Mouse (Mus musculus) embryonic facial prominence, embryonic 15.5 days (tissue): ENCODE data around the gene Mdm2. TPM values are rescaled to one million over a fixed set of nuclear protein-coding genes. Genes with fewer than 3 reads are reported as not detected.
A peak's percentile ranks its signal among the peaks of the same experiment; 100 is the strongest.
"Not testable (repeated sequence)": the region's sequence is repeated elsewhere in the genome, so short reads cannot be mapped to it uniquely, and the experiment has no call there.

ENCODE experiments used
- ATAC-seq: fragments of 200-750 bp; cut with Nextera tagmentation; 2 replicates; pipeline ENCODE4 v1.8.0; 2017; ENCODE audit warnings: low read depth, moderate TSS enrichment; ENCODE audit not compliant: insufficient number of reproducible peaks, low FRiP score, low TSS enrichment
- H3K27ac ChIP-seq: fragments of 300-500 bp; sonication (generic); replicated peaks from 2 replicates; pipeline ENCODE4 v1.5.1; 2015; ENCODE audit warnings: mild to moderate bottlenecking, inconsistent platforms
- H3K27me3 ChIP-seq: fragments of 300-500 bp; sonication (generic); 2 replicates; pipeline ENCODE4 v1.6.1; 2015; ENCODE audit warnings: inconsistent platforms
- H3K36me3 ChIP-seq: fragments of 300-500 bp; sonication (generic); 2 replicates; pipeline ENCODE4 v1.6.1; 2015; ENCODE audit warnings: mild to moderate bottlenecking, inconsistent platforms
- H3K4me1 ChIP-seq: fragments of 300-500 bp; sonication (generic); 2 replicates; pipeline ENCODE4 v1.6.1; 2015; ENCODE audit warnings: inconsistent platforms
- H3K4me2 ChIP-seq: fragments of 300-500 bp; sonication (generic); replicated peaks from 2 replicates; pipeline ENCODE4 v1.6.1; 2015; ENCODE audit warnings: mild to moderate bottlenecking, inconsistent platforms
- H3K4me3 ChIP-seq: fragments of 300-500 bp; sonication (generic); replicated peaks from 2 replicates; pipeline ENCODE4 v1.5.1; 2015; ENCODE audit warnings: mild to moderate bottlenecking, inconsistent platforms
- H3K9ac ChIP-seq: fragments of 300-500 bp; sonication (generic); 2 replicates; pipeline ENCODE4 v1.6.1; 2015; ENCODE audit warnings: inconsistent platforms
- H3K9me3 ChIP-seq: fragments of 300-500 bp; sonication (generic); replicated peaks from 2 replicates; pipeline ENCODE4 v1.6.1; 2016; ENCODE audit warnings: inconsistent platforms
- WGBS: fragments of 180-500 bp; shearing (Covaris S2); methylation state at CpG from one replicate; pipeline ENCODE4 v1.1.7; 2015; 5-methylcytosine and 5-hydroxymethylcytosine counted together
- polyA plus RNA-seq: library from polyadenylated mRNA; unstranded; fragments of >200 nt; fragmentation: Nextera tagmentation; extraction: Ambion mirVana; gene quantifications from 2 replicates; pipeline ENCODE4 v1.2.1, GENCODE M21; 2015

Mdm2 gene
- polyA plus RNA-seq, 1 experiment from 2014 or later, result 57.8 TPM

GRCm38 (mm10) chr10:117746297-117746883, 35.8 kb upstream of the Mdm2 start, which contains the start of gene Slc35e3:
TSS of gene Slc35e3 (minus strand) at chr10:117746365.
- no peaks in the 10 kb centered on the region for H3K9me3 ChIP-seq

DNA sequence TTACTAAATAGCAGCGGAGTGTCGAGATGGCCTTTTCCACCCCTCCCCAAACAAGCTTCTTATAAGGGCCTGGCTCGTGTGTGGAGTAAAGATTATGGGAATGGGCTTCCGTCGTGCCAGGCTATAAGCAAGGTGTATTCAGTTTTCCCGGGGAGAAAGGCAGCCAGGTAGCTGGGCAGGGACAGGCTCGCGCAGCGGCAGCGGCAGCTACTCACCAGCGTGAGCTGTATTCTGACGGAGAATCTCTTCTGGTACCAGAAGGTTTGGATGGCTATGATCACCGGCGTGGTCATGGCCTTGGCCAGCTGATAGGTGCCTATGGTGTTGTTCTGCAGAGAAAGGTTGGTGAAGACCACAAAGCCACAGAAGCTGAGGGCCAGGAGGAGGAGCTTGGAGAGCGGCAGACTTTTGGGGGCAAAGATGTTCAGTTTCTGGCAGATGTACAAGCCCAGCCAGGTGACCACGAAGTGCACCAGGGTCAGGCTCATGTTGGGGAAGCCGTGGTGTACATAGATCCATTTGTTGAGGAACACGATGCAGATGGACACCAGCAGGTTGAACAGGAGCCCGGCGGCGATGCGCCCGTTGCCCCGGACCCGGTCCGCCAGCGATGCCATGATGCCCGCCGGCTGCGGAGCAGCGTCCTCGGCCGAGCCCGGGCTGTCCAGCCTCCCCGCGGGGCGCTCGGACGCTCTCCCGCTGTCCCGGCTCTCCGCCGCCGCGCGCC, 35.2 kb upstream of the Mdm2 start:
- ATAC-seq, result 0 out of 2 replicates have a peak, but pooled peaks have one; percentile 31
- not testable (repeated sequence) for H3K9me3 ChIP-seq, H3K27me3 ChIP-seq, H3K4me1 ChIP-seq
- Histone ChIP-seq H3K4me2 (peak overlapping the region; percentile 80), H3K27ac (peak overlapping the region; percentile 84; the same call in 1 of the 2 replicates), H3K9ac (peak overlapping the region; percentile 47), H3K36me3 (peaks cover 19% of the 10 kb centered on the region), H3K4me3 (peak overlapping the region; percentile 52)
- WGBS, result 0% methylated on average over 20 of the region's 46 CpGs

More at GRCm38 (mm10) chr10:117746297-117746883, 35.8 kb upstream of the Mdm2 start, which contains the start of gene Slc35e3:
- Histone ChIP-seq H3K4me2 (peak within 1 kb of the TSS; percentile 80), H3K4me1 (peaks cover 8% of the 10 kb centered on the region), H3K4me3 (peak within 1 kb of the TSS; percentile 52), H3K36me3 (peaks cover 24% of the 10 kb centered on the region), H3K27ac (peak within 1 kb of the TSS; percentile 84), H3K27me3 (no peaks in the 10 kb centered on the region), H3K9ac (peak within 1 kb of the TSS; percentile 47)
- WGBS, result 13% methylated on average over 46 of the region's 46 CpGs
- ATAC-seq, result peak; percentile 94

DNA sequence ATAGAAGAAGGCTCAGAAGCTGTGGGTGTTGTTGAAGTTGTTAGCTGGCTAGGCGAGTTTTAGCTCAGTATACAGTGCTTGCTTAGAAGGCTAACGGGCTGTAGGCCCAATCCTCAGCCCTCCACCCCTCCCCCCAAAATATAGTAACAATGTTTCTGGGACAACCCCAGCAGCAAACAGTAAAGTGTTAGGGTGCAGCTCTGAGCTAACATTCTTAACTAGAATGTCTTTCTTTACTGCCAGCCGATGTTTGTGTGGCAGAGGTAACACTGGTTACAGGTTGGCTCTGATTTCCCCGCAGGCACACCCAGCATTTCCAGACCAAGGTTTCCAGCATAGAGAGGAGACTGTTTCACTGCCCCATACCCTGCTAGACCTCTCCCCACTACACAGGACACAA, 33.4 kb upstream of the Mdm2 start:
- peak overlapping the region; percentile 30 for H3K27ac ChIP-seq
- no peak for ATAC-seq

DNA sequence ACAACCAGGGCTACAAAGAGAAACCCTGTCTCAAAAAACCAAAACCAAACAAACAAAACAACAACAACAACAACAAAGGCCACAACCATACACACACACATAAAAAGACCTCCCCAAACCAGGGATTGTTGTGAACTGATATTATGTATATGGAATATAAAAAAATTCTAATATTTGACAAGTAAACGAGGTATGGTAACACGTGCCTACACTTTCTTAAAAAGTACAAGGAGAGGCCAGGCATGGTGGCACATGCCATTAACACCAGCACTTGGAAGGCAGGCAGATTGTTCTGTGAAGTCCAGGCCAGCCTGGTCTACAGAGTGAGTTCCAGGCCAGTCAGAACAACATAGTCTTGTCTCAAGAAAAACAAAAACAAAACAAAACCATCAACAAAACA, 32.6 kb upstream of the Mdm2 start:
- 85% methylated on average over 2 of the region's 2 CpGs for WGBS
- no peak overlapping the region for H3K9ac ChIP-seq
- no peak overlapping the region for H3K4me3 ChIP-seq
- H3K9me3 ChIP-seq, result no peaks in the 10 kb centered on the region
- H3K36me3 ChIP-seq, result peaks cover 21% of the 10 kb centered on the region
- H3K27me3 ChIP-seq, result no peaks in the 10 kb centered on the region
- H3K27ac ChIP-seq, result peak overlapping the region; percentile 30; the same call in 1 of the 2 replicates
- no peak overlapping the region for H3K4me2 ChIP-seq
- no peak for ATAC-seq
- H3K4me1 ChIP-seq, result peaks cover 8% of the 10 kb centered on the region

More for the DNA sequence above, 33.4 kb upstream of the Mdm2 start:
- H3K27me3 ChIP-seq, result no peaks in the 10 kb centered on the region
- no peak overlapping the region for H3K4me2 ChIP-seq
- no peak overlapping the region for H3K4me3 ChIP-seq
- 79% methylated on average over 4 of the region's 4 CpGs for WGBS
- H3K9ac ChIP-seq, result no peak overlapping the region
- H3K9me3 ChIP-seq, result no peaks in the 10 kb centered on the region
- peaks cover 8% of the 10 kb centered on the region for H3K4me1 ChIP-seq
- H3K36me3 ChIP-seq, result peaks cover 20% of the 10 kb centered on the region

- Histone ChIP-seq H3K36me3 (peaks cover 27% of the 10 kb centered on the region), H3K27me3 (no peaks in the 10 kb centered on the region), H3K9me3 (no peaks in the 10 kb centered on the region), H3K4me1 (peaks cover 8% of the 10 kb centered on the region), H3K9ac (no peak overlapping the region), H3K4me3 (no peak overlapping the region), H3K27ac (no peak overlapping the region), H3K4me2 (no peak overlapping the region)
- no peak for ATAC-seq
- 93% methylated on average over 4 of the region's 4 CpGs for WGBS
Measured at GRCm38 (mm10) chr10:117742618-117743017, 32.1 kb upstream of the Mdm2 start.

DNA sequence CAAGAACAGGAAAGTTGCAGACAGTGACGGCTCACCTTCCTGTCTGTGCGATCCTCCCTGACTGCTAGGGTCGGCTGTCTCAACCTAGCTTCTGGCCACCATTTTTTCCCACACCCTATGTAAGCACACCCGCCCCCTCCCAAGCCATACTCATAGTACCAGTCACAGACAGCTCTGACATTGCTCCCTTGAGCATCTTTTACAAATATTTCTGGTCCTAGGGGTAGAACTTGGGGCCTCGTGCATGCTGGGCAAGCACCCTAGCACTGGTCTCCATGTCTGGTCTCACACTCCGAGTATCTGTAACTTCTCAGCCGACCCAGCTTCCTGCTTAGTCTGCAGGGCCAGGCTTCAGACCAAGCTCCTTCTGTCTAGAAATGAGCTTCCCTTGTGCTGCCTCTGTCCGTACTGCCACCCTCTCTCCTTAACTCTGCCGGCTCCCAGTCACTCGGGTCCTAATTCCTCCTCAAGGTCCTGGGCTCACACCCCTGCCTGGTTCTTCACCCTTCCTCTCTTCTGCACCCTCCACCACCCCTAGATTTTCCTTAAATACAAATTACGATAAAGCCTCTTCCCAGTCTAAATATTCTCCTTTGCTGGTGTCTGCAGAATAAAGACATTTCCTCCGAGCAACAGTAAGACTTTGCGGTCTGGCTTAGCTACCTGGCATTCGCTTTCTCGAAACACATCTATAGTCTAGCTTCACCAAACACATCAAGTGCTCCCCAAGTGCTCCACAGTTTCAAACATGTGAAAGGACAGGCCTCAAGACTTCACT, 31.3 kb upstream of the Mdm2 start:
- no peak overlapping the region; the same call in 1 of the 2 replicates for H3K4me2 ChIP-seq
- H3K27ac ChIP-seq, result peak overlapping the region; percentile 72
- no peaks in the 10 kb centered on the region for H3K27me3 ChIP-seq
- H3K4me3 ChIP-seq, result no peak overlapping the region
- H3K4me1 ChIP-seq, result peaks cover 8% of the 10 kb centered on the region
- 66% methylated on average over 15 of the region's 15 CpGs for WGBS
- H3K9me3 ChIP-seq, result no peaks in the 10 kb centered on the region
- peaks cover 34% of the 10 kb centered on the region for H3K36me3 ChIP-seq
- no peak overlapping the region for H3K9ac ChIP-seq
- ATAC-seq, result no peak

DNA sequence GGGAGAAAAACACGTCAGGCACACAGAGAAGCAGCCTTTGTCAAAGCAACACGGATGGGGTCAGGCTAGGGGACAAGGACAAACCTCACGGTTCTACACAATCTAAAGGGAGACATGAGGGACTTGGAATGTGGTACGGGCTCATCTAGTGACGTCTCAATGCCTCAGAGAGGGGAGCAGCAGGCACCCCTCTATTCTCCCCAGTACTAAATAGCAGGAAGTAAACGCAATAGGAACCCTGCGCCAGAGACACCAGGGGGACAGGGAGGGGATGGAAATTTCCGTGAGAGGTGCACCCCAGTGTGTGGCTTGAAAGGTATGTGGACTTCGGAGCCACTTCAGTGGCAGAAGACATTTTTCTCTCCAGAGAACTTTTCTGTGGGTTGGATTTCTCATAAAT, 30.4 kb upstream of the Mdm2 start:
- Histone ChIP-seq H3K36me3 (peaks cover 43% of the 10 kb centered on the region), H3K9me3 (no peaks in the 10 kb centered on the region), H3K4me2 (no peak overlapping the region), H3K4me1 (peaks cover 8% of the 10 kb centered on the region), H3K4me3 (no peak overlapping the region), H3K27me3 (no peaks in the 10 kb centered on the region), H3K27ac (peak overlapping the region; percentile 72; the same call in 1 of the 2 replicates), H3K9ac (no peak overlapping the region)
- no peak for ATAC-seq
- WGBS, result 80% methylated on average over 9 of the region's 9 CpGs

GRCm38 (mm10) chr10:117740171-117740570, 29.6 kb upstream of the Mdm2 start:
- WGBS, result 96% methylated on average over 10 of the region's 10 CpGs

DNA sequence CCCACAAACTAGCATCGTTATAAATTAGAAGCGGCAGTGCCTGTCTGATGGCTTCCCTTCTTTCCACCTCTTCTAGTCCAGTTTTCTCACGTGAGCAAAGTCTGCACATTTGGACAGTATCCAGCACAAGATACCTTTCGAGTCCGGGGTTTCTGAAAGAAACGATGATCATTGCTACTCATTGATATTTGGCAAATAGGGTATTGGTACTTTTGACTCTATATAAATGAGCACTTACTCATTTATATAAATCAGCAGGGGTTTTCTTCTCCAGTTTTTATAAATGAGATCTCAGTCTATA, 29.0 kb upstream of the Mdm2 start:
- Histone ChIP-seq H3K4me3 (no peak overlapping the region), H3K27ac (no peak overlapping the region), H3K4me2 (no peak overlapping the region), H3K36me3 (peaks cover 43% of the 10 kb centered on the region), H3K9ac (no peak overlapping the region), H3K27me3 (no peaks in the 10 kb centered on the region), H3K9me3 (no peaks in the 10 kb centered on the region), H3K4me1 (no peaks in the 10 kb centered on the region)
- 94% methylated on average over 6 of the region's 6 CpGs for whole genome bisulfite sequencing
- ATAC-seq, result no peak

More at GRCm38 (mm10) chr10:117740171-117740570, 29.6 kb upstream of the Mdm2 start:
- no peak for ATAC-seq
- Histone ChIP-seq H3K4me3 (no peak overlapping the region), H3K36me3 (peaks cover 43% of the 10 kb centered on the region), H3K9ac (no peak overlapping the region), H3K27ac (no peak overlapping the region), H3K4me1 (peaks cover 5% of the 10 kb centered on the region), H3K9me3 (no peaks in the 10 kb centered on the region), H3K4me2 (no peak overlapping the region), H3K27me3 (no peaks in the 10 kb centered on the region)

DNA sequence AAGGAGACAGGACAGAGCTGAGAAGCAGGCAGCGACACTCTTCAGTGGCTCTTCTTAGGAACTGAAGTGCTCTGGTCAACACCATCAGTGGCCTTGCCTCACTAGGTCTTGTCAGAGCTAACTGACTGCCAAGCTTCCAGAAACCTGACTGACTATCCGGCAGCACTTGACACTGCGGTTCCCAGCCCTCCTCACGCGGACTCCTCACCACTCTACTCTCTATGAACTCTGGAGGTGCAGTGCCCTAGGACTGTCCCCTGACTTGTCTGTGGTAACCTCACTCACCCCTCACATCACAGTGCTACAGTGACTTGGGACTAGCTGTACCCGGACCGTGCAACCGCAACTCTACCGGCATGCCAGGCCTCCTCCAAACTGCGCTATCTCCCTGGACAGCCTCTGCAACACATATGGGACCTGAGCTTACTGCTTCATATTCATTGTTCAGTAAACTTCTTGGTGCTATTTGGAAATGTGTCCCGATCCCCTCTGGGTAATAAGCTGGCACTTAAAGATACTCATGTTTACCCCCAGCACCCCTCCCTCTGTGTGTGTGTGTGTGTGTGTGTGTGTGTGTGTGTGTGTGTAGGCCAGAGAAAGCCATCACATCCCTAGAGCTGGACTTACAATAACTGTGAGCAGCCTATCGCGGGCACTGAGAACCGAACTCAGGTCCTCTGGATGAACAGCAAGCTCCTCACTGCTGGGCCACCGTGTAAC, 28.5 kb upstream of the Mdm2 start:
- Histone ChIP-seq H3K4me2 (no peak overlapping the region), H3K4me1 (no peaks in the 10 kb centered on the region), H3K4me3 (no peak overlapping the region), H3K36me3 (peaks cover 43% of the 10 kb centered on the region), H3K27me3 (no peaks in the 10 kb centered on the region), H3K9ac (no peak overlapping the region), H3K27ac (no peak overlapping the region), H3K9me3 (no peaks in the 10 kb centered on the region)
- ATAC-seq, result no peak
- WGBS, result 91% methylated on average over 15 of the region's 15 CpGs
